Mouse (Mus musculus): ENCODE results near the gene Pkd1l1. TPM values are rescaled to one million over a fixed set of nuclear protein-coding genes. Genes with fewer than 3 reads are reported as not detected.

Pkd1l1 gene
- polyA plus RNA-seq, 1 experiment from 2014 or later, result not detected

DNA sequence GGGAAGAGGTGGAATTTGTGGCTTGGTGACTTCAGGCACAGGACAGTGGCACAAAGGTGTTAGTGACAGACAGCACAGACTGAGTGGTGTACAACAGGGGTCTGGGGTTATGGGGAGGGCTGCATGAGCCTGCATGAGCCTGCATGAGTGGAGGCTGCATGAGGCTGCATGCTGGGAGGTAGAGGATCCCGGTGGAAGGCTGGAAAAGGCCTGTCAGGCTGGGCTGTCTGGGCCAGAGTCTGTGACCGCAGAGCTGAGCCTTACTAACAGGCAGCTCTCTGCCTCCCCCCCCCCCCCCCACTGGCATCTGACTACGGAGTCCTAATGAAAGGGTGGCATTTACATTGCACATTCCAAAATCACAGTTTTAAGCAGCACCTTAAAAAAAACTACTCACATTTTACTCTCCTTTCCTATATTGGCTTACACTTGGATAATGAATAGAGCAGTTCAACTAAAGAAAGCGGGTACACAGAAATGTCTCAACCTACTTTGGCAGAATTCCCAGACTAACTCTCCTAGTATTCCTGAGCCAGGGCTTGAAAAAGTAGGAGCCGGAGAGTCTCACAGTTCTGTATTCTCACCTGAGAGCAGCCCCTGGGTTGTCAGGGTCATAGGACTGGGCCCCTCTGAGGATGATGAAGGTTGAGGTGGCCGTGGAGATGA is 23.2 kb downstream of the Pkd1l1 start:
- no peaks in the 10 kb centered on the region for H3K9me3 ChIP-seq (ENCODE audit: control insufficient read depth)
- no peak overlapping the region for H3K4me3 ChIP-seq (ENCODE audit: low read depth, low read length)
- no peak for TF ChIP-seq CTCF (IDR thresholded peaks at IDR 0.05; ENCODE audit: low read depth)
- WGBS, result 76% methylated on average over 6 of the region's 6 CpGs
- H3K27me3 ChIP-seq (replicated peaks; ENCODE audit: control insufficient read depth, insufficient read depth, low read length), result no peaks in the 10 kb centered on the region
- no peaks in the 10 kb centered on the region for H3K36me3 ChIP-seq (ENCODE audit: control insufficient read depth, insufficient read depth)
- no peak for ATAC-seq
- no peaks in the 10 kb centered on the region for H3K4me1 ChIP-seq (replicated peaks; ENCODE audit: control insufficient read depth, insufficient read depth, low read length)
- H3K9ac ChIP-seq (ENCODE audit: low read depth, low read length), result no peak overlapping the region
- H3K4me2 ChIP-seq (replicated peaks; ENCODE audit: low read depth), result no peak overlapping the region
- no peak overlapping the region for H3K27ac ChIP-seq (ENCODE audit: low read depth, low read length)

DNA sequence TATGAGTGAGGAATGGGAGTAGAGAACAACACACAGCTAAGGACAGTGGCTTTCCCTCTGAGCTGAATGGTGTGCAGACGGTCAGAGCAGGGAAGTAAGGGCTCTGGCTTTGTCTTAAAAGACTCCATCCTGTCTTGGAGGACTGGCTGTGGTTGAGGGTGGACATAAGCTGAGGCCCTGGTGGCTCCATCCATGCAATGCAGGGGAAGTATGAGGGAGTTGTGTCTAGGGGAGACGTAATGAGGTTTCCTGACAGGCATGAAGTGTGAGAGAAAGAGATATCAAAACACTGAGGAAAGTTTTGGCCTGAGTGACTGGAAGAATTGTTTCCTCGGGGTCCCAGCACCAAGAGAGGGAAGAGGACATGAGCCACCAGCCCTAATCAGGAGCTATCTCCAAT is 24.2 kb downstream of the Pkd1l1 start:
- TF ChIP-seq CTCF (IDR thresholded peaks at IDR 0.05; ENCODE audit: low read depth), result no peak
- no peaks in the 10 kb centered on the region for H3K27me3 ChIP-seq (replicated peaks; ENCODE audit: control insufficient read depth, insufficient read depth, low read length)
- no peaks in the 10 kb centered on the region for H3K36me3 ChIP-seq (ENCODE audit: control insufficient read depth, insufficient read depth)
- no peaks in the 10 kb centered on the region for H3K4me1 ChIP-seq (replicated peaks; ENCODE audit: control insufficient read depth, insufficient read depth, low read length)
- H3K4me2 ChIP-seq (replicated peaks; ENCODE audit: low read depth), result no peak overlapping the region
- H3K9me3 ChIP-seq (ENCODE audit: control insufficient read depth), result no peaks in the 10 kb centered on the region
- no peak overlapping the region for H3K4me3 ChIP-seq (ENCODE audit: low read depth, low read length)
- 82% methylated on average over 3 of the region's 3 CpGs for WGBS
- no peak overlapping the region for H3K27ac ChIP-seq (ENCODE audit: low read depth, low read length)
- no peak for ATAC-seq
- H3K9ac ChIP-seq (ENCODE audit: low read depth, low read length), result no peak overlapping the region

DNA sequence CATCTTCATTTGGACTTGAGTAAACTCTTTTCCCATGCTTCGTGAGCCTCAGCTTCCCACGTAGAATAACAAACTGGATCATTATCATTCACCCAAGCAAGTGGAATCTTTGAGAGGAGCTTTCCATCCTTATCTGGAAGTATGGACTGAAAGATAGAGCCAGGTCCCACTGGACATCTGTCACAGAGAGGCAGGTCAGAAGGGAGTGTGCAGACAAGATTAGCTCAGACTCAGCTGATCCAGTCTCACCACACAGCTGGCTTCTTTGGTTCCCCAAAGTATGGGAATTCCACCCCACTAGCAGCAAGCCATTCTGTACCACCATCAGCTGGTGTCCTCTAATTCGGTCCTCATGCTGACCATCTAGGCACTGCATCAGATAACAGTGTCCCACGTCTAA is 29.0 kb downstream of the Pkd1l1 start:
- 74% methylated on average over 4 of the region's 4 CpGs for WGBS
- no peak for TF ChIP-seq CTCF (IDR thresholded peaks at IDR 0.05; ENCODE audit: low read depth)
- no peak overlapping the region for H3K9ac ChIP-seq (ENCODE audit: low read depth, low read length)
- no peaks in the 10 kb centered on the region for H3K36me3 ChIP-seq (ENCODE audit: control insufficient read depth, insufficient read depth)
- ATAC-seq, result no peak
- H3K9me3 ChIP-seq (ENCODE audit: control insufficient read depth), result no peaks in the 10 kb centered on the region
- H3K4me2 ChIP-seq (replicated peaks; ENCODE audit: low read depth), result no peak overlapping the region
- no peak overlapping the region for H3K27ac ChIP-seq (ENCODE audit: low read depth, low read length)
- H3K4me1 ChIP-seq (replicated peaks; ENCODE audit: control insufficient read depth, insufficient read depth, low read length), result no peaks in the 10 kb centered on the region
- no peak overlapping the region for H3K4me3 ChIP-seq (ENCODE audit: low read depth, low read length)
- no peaks in the 10 kb centered on the region for H3K27me3 ChIP-seq (replicated peaks; ENCODE audit: control insufficient read depth, insufficient read depth, low read length)

DNA sequence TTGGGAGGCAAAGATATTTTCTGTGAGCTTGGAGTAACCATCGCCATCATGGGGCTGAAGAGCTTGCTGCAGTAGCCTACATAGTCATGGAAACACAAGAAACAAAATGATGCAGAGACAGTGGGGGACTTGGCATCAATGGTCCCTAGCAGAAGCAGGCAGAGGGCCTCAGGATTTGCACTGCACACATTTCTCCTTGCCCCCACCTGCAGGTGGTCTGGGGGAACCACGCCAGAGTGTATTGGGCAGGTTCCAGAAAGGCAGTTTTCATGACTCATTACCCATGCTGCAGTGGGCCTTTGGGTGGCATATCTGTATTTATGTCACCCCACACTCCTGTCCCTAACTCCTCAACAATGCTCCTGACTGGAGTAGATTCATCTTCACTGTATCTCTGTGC is 30.6 kb downstream of the Pkd1l1 start:
- Histone ChIP-seq H3K27ac (ENCODE audit: low read depth, low read length) (no peak overlapping the region), H3K4me3 (ENCODE audit: low read depth, low read length) (no peak overlapping the region), H3K36me3 (ENCODE audit: control insufficient read depth, insufficient read depth) (no peaks in the 10 kb centered on the region), H3K27me3 (replicated peaks; ENCODE audit: control insufficient read depth, insufficient read depth, low read length) (no peaks in the 10 kb centered on the region), H3K4me2 (replicated peaks; ENCODE audit: low read depth) (no peak overlapping the region), H3K9me3 (ENCODE audit: control insufficient read depth) (no peaks in the 10 kb centered on the region), H3K4me1 (replicated peaks; ENCODE audit: control insufficient read depth, insufficient read depth, low read length) (no peaks in the 10 kb centered on the region), H3K9ac (ENCODE audit: low read depth, low read length) (no peak overlapping the region)
- ATAC-seq, result no peak
- WGBS, result 83% methylated on average over 2 of the region's 2 CpGs
- no peak for TF ChIP-seq CTCF (IDR thresholded peaks at IDR 0.05; ENCODE audit: low read depth)

DNA sequence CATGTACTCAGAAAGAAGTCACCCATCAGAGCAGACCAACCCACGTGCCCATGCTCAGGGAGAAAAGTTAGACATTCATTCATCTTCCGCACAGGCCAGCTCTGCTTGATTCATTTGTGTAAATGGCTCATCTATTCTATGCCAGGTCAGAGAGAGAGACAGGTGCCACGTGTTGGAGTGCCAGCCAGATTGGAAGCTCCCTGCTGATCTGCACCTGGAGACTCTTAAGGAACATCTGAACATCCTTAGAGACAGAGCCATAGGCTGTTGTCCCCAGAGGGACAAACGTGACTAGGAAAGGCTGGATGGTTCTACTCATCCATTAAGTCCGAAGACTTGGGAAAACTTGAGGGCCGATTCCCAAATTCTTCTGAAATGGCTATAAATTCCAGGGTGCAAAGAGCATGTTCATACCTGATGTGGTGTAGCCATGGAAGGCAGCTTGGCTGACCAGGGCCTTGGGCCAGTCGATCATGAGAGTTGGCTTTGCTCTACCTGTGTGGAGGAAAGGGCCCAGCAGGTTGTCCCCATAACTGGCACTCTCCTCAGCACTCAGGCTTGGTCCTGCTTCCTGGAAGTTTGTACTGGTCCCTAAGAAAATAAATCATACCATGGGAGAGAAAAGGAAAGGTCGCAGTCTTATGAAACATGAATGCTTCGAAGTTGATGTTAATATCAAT is 36.5 kb downstream of the Pkd1l1 start:
- no peak for ATAC-seq
- Histone ChIP-seq H3K36me3 (ENCODE audit: control insufficient read depth, insufficient read depth) (no peaks in the 10 kb centered on the region), H3K4me3 (ENCODE audit: low read depth, low read length) (no peak overlapping the region), H3K27me3 (replicated peaks; ENCODE audit: control insufficient read depth, insufficient read depth, low read length) (no peaks in the 10 kb centered on the region), H3K4me2 (replicated peaks; ENCODE audit: low read depth) (no peak overlapping the region), H3K9me3 (ENCODE audit: control insufficient read depth) (no peaks in the 10 kb centered on the region), H3K9ac (ENCODE audit: low read depth, low read length) (no peak overlapping the region), H3K27ac (ENCODE audit: low read depth, low read length) (no peak overlapping the region), H3K4me1 (replicated peaks; ENCODE audit: control insufficient read depth, insufficient read depth, low read length) (no peaks in the 10 kb centered on the region)
- no peak for TF ChIP-seq CTCF (IDR thresholded peaks at IDR 0.05; ENCODE audit: low read depth)
- WGBS, result 87% methylated on average over 9 of the region's 9 CpGs

DNA sequence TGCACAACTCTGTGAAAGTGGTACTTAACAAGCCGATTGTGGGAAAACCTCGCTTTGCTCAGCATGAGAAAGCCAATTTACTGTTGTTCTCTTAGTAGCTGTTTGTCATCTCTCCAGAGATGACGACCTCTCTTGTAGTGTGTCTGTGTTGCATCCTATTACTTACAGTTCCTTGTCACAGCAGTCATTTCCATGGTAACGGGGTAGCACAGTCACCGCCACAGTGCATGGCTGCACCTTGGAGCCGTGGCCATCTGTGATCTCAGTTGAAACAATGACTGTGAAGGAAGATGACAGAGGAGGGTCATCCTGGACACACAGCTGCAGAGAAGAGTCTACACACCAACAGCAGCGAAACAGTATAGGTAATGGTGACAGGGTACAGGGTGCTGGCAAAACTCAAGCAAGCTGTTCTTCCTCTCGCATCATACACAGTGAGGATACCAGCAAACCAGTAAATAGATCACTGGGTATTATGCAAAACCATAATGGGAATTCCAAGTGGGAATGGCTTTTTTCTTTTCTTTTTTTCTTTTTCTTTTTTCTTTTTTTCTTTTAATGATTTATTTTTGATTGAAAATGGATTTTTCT is 56.9 kb downstream of the Pkd1l1 start:
- 85% methylated on average over 8 of the region's 8 CpGs for WGBS
- H3K27ac ChIP-seq (ENCODE audit: low read depth, low read length), result no peak overlapping the region
- no peak for TF ChIP-seq CTCF (IDR thresholded peaks at IDR 0.05; ENCODE audit: low read depth)
- H3K4me1 ChIP-seq (replicated peaks; ENCODE audit: control insufficient read depth, insufficient read depth, low read length), result no peaks in the 10 kb centered on the region
- no peaks in the 10 kb centered on the region for H3K27me3 ChIP-seq (replicated peaks; ENCODE audit: control insufficient read depth, insufficient read depth, low read length)
- no peak overlapping the region for H3K4me2 ChIP-seq (replicated peaks; ENCODE audit: low read depth)
- no peaks in the 10 kb centered on the region for H3K9me3 ChIP-seq (ENCODE audit: control insufficient read depth)
- no peaks in the 10 kb centered on the region for H3K36me3 ChIP-seq (ENCODE audit: control insufficient read depth, insufficient read depth)
- H3K4me3 ChIP-seq (ENCODE audit: low read depth, low read length), result no peak overlapping the region
- no peak overlapping the region for H3K9ac ChIP-seq (ENCODE audit: low read depth, low read length)
- no peak for ATAC-seq
